In genomic region chr5:149143766-149144375, GRCm38 (mm10) we compare ENCODE assay signal across 8 mouse cellular contexts. TPM values are rescaled to one million over a fixed set of nuclear protein-coding genes. Genes with fewer than 3 reads are reported as not detected.
A peak's percentile ranks its signal among the peaks of the same experiment; 100 is the strongest.
DNase-seq lines count a peak whose midpoint lies in the region; ATAC-seq and TF ChIP-seq lines count a peak whose summit lies in the region.

No protein-coding gene starts in this region.

- peak; percentile 78 for DNase-seq in midbrain, embryonic 11.5 days (ENCODE audit: low spot score, missing footprints)
- peak; percentile 37 for DNase-seq in left cerebral cortex, adult 11 months (ENCODE audit: low spot score)
- no peak for DNase-seq in thymus, postnatal 36 days
- no peak for DNase-seq in thymus, postnatal 4 days
- no peak for DNase-seq in T-cell, adult 2 months (ENCODE audit: low spot score)

- no peak; the same call in 1 of the 2 replicates for TF ChIP-seq CTCF in olfactory bulb, adult 2 months (IDR thresholded peaks at IDR 0.05; ENCODE audit: insufficient read depth, low read depth, low read length)

- H3K4me1 ChIP-seq in midbrain, embryonic 11.5 days (ENCODE audit: control insufficient read depth, insufficient read depth, low read length): no peaks in the 10 kb centered on the region
- H3K4me1 ChIP-seq in midbrain, embryonic 16.5 days (ENCODE audit: control insufficient read depth, insufficient read depth, low read length): no peaks in the 10 kb centered on the region
- H3K4me1 ChIP-seq in olfactory bulb, adult 2 months (ENCODE audit: control insufficient read depth, insufficient read depth, low read length): peaks cover 10% of the 10 kb centered on the region

- no peaks in the 10 kb centered on the region for H3K9me3 ChIP-seq in midbrain, embryonic 11.5 days (ENCODE audit: control insufficient read depth, low read length)
- H3K9me3 ChIP-seq in midbrain, embryonic 16.5 days (replicated peaks; ENCODE audit: control insufficient read depth, low read length, poor library complexity, severe bottlenecking): no peaks in the 10 kb centered on the region

- no peak overlapping the region for H3K9ac ChIP-seq in midbrain, embryonic 11.5 days (ENCODE audit: low read length)
- no peak overlapping the region for H3K9ac ChIP-seq in midbrain, embryonic 16.5 days (ENCODE audit: low read depth, low read length)

- H3K27me3 ChIP-seq in midbrain, embryonic 11.5 days (ENCODE audit: control insufficient read depth, insufficient read depth, low read length): no peaks in the 10 kb centered on the region
- no peaks in the 10 kb centered on the region for H3K27me3 ChIP-seq in midbrain, embryonic 16.5 days (ENCODE audit: control insufficient read depth, insufficient read depth, low read depth, low read length)

- no peak for TF ChIP-seq POLR2A in olfactory bulb, adult 2 months (IDR thresholded peaks at IDR 0.05; ENCODE audit: insufficient read depth, low read depth, low read length)

- H3K36me3 ChIP-seq in midbrain, embryonic 11.5 days (ENCODE audit: control insufficient read depth, insufficient read depth, low read length): no peaks in the 10 kb centered on the region
- no peaks in the 10 kb centered on the region for H3K36me3 ChIP-seq in midbrain, embryonic 16.5 days (ENCODE audit: control insufficient read depth, insufficient read depth, low read length)

- WGBS in midbrain, embryonic 11.5 days: 87% methylated on average over 25 of the region's 25 CpGs
- 78% methylated on average over 25 of the region's 25 CpGs for WGBS in midbrain, embryonic 16.5 days
- 29% methylated on average over 25 of the region's 25 CpGs for WGBS in olfactory bulb, adult 2 months

- H3K4me3 ChIP-seq in midbrain, embryonic 11.5 days (ENCODE audit: low read depth, low read length): no peak overlapping the region
- H3K4me3 ChIP-seq in midbrain, embryonic 16.5 days (ENCODE audit: low read depth, low read length): no peak overlapping the region
- H3K4me3 ChIP-seq in olfactory bulb, adult 2 months (ENCODE audit: insufficient read depth, low read depth, low read length): no peak overlapping the region

- no peak overlapping the region for H3K4me2 ChIP-seq in midbrain, embryonic 11.5 days
- no peak overlapping the region for H3K4me2 ChIP-seq in midbrain, embryonic 16.5 days (ENCODE audit: low read length)

- H3K27ac ChIP-seq in midbrain, embryonic 11.5 days (ENCODE audit: low read depth, low read length): no peak overlapping the region
- no peak overlapping the region for H3K27ac ChIP-seq in midbrain, embryonic 16.5 days (ENCODE audit: low read length)
- H3K27ac ChIP-seq in olfactory bulb, adult 2 months (ENCODE audit: insufficient read depth, low read depth, low read length): peak overlapping the region; percentile 23

- no peak for ATAC-seq in midbrain, embryonic 11.5 days (ENCODE audit: low FRiP score)
- ATAC-seq in midbrain, embryonic 16.5 days: no peak
- ATAC-seq in frontal cortex, adult (ENCODE audit: low TSS enrichment): peak; percentile 100

RNA-seq across cellular contexts. Expression of gene Uspl1, which starts 40.3 kb away (rescaled TPM):
- polyA plus RNA-seq in midbrain, embryonic 11.5 days (2014; fragmentation: Nextera tagmentation; extraction: Ambion mirVana): 81.3 and 83.3 TPM in 2 replicates
- 53.5 and 55.7 TPM in 2 replicates for polyA plus RNA-seq in midbrain, embryonic 16.5 days (2015; fragmentation: Nextera tagmentation; extraction: Ambion mirVana)
- not detected in 2 replicates for polyA plus RNA-seq in olfactory bulb, adult 2 months (2012; ENCODE audit: insufficient read depth, insufficient read length, low replicate concordance, missing spikeins)

RNA-seq across cellular contexts. Expression of gene Hmgb1, which starts 40.4 kb away (rescaled TPM):
- polyA plus RNA-seq in midbrain, embryonic 11.5 days (2014; fragmentation: Nextera tagmentation; extraction: Ambion mirVana): 1,896 and 1,979 TPM in 2 replicates
- polyA plus RNA-seq in midbrain, embryonic 16.5 days (2015; fragmentation: Nextera tagmentation; extraction: Ambion mirVana): 696 and 767 TPM in 2 replicates
- polyA plus RNA-seq in olfactory bulb, adult 2 months (2012; ENCODE audit: insufficient read depth, insufficient read length, low replicate concordance, missing spikeins): 501 TPM in 1 of 2 replicates, not detected in the other

Comparison
In these comparisons a context has a peak if more than half of its experiments do, and no peak if none do; other contexts are left out.
1. DNase-seq: peak in midbrain, embryonic 11.5 days (single experiment) and left cerebral cortex, adult 11 months (single experiment); none in thymus, postnatal 36 days (0 of 2), thymus, postnatal 4 days (single experiment) and T-cell, adult 2 months (single experiment).
2. RNA of gene Uspl1, which starts 40.3 kb away (polyA plus RNA-seq): 81.3 to 83.3 TPM in midbrain, embryonic 11.5 days and 53.5 to 55.7 TPM in midbrain, embryonic 16.5 days; not detected in olfactory bulb, adult 2 months; every median in the first group is over 10 times any median in the second.